Mouse (Mus musculus) heart, postnatal 10 days (tissue): Measurements from ENCODE around the gene Birc3. TPM values are rescaled to one million over a fixed set of nuclear protein-coding genes. Genes with fewer than 3 reads are reported as not detected.
A peak's percentile ranks its signal among the peaks of the same experiment; 100 is the strongest.
"Not testable (repeated sequence)": the region's sequence is repeated elsewhere in the genome, so short reads cannot be mapped to it uniquely, and the experiment has no call there.

Experiments
- DNase-seq, 2 experiments: peaks; one replicate each; pipeline ENCODE4 v3.0.0; 2021
- intact Hi-C: fragments of 180-260 bp; cut with DNase I; formaldehyde crosslinking; loops from one replicate; pipeline ENCODE4 v1.15.1; 2025
- total RNA-seq, 2 experiments: library from RNA; stranded (reverse); gene quantifications; 2 replicates each; pipeline ENCODE4 v1.2.3; 2021

The Birc3 gene
- total RNA-seq, 2 experiments from 2014 or later, result 8.5 to 12.0 TPM

DNA sequence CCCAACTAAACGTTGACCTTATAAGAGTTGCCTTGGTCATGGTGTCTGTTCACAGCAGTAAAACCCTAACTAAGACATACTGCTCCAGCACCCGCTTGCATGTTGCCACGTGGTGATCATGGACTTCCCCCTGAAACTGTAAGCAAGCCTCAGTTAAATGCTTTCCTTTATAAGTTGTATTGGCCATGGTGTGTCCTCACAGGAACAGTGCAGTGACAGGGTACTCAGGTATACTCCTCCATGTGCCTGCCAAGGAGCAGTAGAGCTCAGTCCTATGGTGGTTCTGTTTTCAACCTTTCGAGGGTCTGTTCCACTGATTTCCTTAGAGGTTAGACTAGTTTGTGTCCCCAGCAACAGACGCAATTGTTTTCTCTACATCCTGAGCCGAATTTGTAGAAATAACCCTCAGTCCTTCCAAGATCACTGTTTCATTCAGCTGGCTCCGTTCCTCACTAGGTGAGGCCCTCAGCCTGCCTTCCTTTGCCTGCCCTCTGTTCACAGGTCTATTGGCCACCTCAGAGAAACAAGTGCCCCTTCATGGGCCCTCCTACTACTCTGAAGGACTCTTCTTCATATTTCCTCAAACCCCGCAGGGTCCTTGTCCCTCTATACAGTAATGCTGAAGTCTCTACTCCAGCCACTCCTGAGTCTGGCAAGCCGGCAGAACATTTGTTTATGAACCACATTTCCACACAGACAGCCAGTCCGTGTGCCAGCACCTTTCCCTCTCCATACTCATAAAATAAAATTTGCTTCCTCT is 2.2 kb downstream of the Birc3 start:
- no peak for DNase-seq
- intact Hi-C loops, result no loop called here

DNA sequence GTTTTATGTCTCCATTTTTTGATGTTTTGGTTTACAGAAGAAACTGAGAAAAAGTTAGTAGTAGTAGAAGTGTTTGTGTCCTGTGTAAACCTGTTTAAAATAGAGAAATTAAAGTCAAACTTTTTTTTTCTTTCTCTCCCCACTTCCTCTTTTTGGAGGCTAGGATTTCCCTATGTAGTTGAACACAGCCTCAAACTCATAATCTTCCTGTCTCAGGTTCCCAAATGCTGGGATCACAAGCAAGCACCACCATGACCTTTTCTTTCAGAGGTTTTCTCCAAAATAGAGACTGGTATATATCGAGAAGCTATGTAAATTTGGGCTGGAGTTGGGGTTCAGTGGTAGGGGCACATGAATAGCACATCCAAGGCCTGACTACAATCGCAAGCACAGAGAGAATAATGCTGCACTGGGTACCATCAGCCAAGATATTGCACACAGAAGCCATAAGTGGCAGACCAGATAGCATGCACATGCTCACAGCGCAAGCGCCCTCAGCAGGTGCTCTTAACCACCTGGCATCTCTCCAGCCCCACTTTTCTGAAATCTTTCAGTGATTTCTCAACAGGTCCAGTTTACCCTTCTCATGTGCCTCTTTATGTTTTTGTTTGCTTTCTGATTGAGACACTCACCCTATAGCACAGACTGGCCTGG is 4.0 kb downstream of the Birc3 start:
- intact Hi-C loops, result no loop called here
- no peak for DNase-seq

DNA sequence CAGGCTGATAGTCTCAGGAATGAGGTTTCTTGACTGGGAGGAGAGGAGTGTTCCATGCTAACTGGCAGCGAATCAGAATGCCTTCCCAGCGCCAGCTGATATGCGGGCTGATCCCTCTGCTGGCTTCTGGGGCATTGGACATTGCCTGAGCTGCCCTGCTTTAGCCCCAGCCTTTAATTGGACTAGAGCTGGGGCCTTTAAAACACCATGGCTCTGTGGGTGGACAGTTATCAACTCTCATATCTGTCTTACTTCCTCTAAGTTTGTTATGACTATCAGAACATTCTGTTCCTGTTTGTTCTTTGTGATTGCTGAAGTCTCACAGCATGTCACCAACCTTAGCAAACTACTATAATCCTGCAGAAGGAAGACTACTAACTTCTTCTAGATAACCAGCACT is 5.0 kb downstream of the Birc3 start:
- DNase-seq, result no peak
- intact Hi-C loops, result no loop called here

DNA sequence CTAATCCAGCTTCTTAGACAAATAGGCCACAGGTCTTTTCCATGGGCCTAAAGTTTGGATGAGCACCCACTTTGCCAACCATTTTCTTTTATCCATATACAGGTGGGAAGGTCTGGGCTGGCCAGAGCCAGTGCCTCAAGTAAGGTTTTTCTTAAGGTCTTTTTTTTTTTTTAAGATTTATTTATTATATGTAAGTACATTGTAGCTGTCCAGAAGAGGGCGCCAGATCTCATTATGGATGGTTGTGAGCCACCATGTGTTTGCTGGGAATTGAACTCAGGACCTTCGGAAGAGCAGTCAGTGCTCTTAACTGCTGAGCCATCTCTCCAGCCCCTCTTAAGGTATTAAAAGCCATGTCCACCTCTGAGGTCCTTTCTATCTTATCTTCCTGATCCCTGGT is 6.0 kb downstream of the Birc3 start:
- intact Hi-C loops, DNase-seq: not testable (repeated sequence)

DNA sequence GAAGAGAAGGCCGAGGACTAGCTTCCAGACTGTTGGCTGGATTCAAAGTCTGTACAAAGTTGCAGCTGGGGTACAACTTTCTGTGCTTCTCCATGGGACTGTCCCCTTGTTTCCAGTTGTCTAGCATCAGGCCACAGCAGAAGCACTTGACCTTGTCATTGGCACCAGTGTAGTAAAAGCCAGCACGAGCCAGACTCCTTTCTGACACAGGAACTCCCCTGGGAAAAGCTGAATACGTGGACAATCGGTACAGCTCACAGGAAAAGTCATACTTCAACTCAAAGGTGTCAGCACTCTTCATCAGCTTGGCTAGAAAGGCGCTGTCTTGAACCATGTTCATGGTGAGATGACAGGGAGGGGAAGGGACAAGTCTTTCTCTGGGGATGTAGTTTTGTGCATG is 12.0 kb downstream of the Birc3 start:
- intact Hi-C loops, result no loop called here

DNA sequence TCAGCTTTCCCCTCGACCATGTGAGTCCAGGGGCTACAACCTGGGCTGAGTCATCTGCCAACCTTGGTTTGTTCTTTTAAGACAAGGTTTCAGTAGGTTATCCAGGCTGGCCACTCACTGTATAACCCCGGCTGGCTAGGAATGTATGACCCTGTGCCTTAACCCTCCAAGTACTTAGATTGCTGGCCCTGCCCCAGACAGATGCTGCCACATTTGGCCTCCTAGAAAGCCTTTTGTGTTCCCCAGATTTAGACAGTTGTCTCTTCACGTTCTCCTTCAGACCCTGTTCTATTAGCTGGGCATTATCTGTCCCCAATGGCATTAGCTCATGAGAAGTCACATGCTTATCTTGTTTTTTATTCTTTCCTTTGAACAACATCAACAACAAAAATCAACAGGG is 17.1 kb downstream of the Birc3 start:
- intact Hi-C loops, result loop anchor here (1.0 to 2.0 kb wide), 2 partner anchors 142 to 253 kb away; no protein-coding TSS in a partner anchor
- no peak for DNase-seq

More for the DNA sequence above, 12.0 kb downstream of the Birc3 start:
- DNase-seq, result no peak

DNA sequence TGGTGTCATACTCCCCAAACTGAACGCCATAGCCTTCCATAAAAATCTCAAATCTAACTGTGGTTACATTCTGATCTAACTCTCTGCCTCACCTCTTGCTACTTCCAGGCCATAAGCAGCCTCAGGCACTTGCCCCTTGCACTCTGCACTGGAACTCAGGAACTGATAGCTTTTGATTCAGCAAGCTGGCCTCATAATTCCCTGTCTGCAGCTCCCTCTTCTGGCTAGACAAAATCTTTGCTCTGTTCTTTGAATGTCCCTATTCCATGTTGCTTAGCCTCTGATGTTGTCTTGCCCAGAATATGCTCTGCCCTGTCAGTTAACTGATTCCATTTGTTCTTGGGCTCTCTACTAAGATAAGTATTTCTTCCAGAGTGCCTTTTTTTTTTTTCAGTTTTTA is 17.6 kb downstream of the Birc3 start:
- intact Hi-C loops, result loop anchor here (1.0 to 2.0 kb wide), 2 partner anchors 141 to 253 kb away; no protein-coding TSS in a partner anchor
- DNase-seq, result peak; percentile 61 to 67

DNA sequence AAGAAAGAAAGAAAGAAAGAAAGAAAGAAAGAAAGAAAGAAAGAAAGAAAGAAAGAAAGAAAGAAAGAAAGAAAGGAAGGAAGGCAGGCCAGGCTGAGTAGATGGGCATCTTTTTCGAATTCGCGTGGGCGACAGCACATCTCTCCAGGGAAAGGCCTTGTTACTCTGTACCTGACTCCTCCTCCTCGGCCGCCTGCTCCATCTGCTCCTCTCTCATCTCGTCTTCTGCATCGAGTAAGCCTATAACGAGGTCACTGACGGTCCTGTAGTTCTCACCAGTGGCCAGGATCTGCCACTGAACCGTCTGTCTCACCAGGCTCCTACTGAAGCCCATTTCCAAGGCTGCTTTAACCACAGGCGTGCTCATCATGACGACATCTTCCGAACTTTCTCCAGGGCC is 18.8 kb downstream of the Birc3 start:
- intact Hi-C loops, result loop anchor here (2.0 kb wide), 1 partner anchor 251 kb away; no protein-coding TSS in a partner anchor
- DNase-seq, result not testable (repeated sequence)

DNA sequence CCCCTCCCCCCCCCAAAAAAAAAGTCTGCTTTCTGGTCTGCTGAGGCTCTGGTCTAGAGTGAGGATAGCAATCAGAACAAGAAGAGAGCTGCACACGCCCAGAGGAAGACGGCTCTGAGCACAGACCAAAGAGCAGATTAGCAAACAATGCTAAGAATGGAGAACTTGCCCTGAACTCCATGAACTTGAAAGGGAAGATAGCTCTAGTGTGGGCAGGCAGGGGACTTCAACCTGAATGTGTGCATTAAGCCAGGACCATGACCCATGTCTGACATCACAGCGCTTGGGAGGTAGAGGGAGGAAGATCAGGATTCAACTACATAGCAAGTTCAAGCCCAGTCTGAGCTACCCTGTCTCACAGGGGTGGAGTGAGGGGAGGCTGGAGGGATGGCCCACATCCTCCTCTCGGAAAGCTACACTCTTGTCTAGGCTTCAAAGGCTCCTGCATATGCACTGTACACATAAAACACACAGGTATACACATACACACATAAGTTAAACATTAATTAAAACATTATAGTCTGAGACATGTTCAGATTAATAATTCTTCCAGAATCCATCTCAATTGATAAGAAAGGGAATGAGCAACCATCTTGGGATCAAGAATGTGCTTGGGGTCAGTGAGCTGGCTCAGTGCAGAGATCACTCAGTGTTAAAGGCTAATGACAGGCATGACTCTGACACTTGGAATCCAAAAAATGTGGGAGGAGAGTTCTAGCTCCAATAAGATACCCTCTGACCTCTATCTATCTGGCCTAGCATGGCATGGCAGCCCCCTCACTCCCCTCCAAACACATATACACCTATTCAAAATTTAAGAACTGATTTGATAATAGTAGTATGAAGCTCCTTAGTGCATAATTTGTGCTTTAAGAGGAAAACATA is 20.4 kb downstream of the Birc3 start:
- DNase-seq, result no peak
- intact Hi-C loops, result no loop called here

DNA sequence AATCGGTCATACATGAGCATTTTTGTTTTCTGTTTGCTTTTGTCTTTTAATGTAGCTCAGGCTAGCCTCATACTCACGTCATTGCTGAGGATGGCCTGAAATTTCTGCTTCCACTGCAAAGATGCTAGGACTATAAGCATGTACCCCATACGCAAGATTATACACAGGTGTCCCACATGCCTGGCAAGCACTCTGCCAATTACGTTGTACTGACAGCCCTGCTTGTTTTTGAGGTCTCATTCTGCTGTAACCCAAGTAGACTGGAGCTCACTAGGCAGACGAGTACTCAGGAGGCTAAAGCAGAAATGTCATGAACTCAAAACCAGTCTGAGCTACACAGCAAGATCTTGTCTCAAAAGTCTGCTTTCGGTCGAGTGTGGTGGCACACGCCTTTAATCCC is 21.1 kb downstream of the Birc3 start:
- intact Hi-C loops, result no loop called here
- no peak for DNase-seq

DNA sequence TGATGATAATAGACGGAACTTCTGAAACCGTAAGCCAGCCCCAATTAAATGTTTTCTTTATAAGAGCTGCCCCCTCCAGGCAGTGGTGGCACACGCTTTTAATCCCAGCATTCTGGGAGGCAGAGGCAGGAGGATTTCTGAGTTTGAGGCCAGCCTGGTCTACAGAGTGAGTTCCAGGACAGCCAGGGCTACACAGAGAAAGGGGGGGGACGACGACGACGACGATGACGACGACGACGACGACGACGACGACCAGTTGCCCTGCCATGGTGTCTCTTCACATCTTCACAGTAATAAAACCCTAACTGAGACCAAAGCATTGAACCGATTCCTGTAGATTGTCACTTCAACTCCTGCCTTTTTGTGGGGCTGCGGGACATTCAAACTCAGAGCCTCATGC is 24.8 kb downstream of the Birc3 start:
- no peak for DNase-seq
- intact Hi-C loops, result no loop called here

DNA sequence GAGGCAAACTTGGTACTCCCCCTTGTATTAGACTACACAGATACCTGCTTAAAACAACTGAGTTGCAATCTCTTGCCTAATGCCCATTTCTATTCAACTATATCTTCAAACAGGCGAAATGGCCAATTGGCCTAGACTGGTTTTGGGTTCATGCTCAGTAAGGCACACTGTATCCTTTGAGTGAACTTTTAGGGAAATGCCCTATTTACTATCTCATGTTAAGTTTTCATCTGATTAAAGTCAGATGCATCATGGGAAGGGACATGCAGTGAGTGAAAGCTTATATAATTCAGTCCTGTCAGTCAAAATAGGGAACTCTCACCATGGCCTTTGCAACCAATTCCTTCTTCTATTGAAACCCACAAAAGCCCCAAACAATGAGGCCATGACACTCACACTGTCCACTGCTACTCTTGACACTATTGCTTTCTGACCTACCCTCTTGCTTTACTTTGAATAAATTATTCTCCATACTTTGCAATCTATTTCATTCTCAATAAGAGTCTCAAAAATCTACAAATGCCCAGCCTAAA is 26.3 kb downstream of the Birc3 start:
- intact Hi-C loops, result no loop called here
- DNase-seq, result no peak

DNA sequence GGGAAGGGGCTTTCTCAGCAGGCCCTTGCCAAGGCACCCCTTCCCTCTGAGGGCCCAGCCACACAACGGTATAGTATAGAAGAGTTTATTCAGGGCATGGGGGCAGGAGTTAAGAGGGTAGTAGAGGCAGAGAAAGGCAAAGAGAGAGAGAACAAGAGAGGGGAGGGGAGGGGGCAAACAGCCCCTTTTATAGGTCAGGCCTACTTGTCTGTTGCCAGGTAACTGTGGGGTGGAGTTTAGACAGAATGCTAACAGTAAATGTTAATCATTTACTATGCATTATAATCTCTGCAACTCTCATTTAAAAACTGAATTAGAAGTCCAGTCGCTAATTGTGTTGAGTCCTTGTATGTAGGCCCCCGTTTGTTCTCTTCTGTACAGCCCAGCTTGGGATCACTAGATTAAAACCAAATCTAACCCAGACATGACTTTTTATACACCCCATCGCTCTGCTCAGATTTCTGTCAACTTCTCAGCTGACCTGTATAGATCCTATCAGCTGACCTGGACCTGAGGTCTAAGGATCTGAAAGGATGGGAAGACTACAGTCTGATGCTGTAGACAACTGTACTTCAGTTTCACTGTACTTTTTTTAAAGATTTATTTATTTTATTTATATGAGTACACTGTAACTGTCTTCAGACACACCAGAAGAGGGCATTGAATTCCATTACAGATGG is 27.6 kb downstream of the Birc3 start:
- DNase-seq, result no peak
- intact Hi-C loops, result no loop called here

DNA sequence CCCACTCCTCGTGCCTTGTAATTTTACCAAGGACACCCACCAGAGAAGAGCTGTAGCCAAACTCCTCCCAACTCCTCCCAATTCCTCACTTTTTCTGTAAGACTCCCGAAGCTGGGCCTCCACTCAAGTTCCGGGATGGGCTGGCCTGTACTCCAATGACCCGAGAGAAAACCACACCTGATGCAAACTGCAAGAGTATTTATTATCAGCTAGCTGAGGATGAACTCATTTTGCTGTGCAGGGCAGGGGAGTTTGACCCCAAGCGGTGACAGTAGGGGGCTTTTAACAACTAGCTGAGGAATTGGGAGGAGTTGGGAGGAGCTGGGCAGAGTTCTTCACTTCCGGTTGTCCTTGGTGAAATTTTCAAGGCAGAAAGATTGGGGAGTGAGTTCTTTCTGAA is 31.8 kb downstream of the Birc3 start:
- intact Hi-C loops, result no loop called here
- no peak for DNase-seq

DNA sequence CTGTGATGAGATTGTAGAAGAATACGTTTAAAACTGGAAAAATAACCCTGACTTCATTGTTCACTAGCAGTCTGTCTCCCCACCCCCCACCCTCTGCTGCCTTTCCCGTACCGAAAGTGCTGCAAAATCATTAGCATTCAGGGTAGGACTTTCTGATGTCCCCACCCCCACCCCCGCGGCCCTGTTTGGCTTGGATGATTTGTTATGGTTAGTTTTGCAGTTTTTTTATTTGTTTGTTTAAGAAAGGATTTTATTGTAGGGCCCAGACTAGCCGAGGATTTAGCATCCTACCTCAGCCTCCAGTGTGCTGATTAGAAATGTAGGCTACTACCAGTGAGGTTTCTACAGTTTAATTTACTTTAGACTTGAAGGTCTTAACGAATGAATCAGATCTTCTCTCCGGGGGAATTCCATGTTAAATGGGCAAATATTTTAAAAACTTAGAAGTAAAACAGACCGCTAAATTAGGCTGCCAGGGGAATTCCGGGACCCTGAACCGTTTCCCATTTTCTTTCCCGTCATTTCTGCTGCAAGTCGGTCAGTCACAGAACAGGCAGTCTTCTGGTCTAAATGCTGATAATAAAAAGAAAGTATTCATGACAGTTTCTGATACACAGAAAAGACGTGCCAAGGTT is 35.1 kb downstream of the Birc3 start:
- peak; percentile 9 to 25 for DNase-seq
- intact Hi-C loops, result loop anchor here (1.0 to 5.0 kb wide), 3 partner anchors 35 to 164 kb away; partner anchors contain the start of genes Birc3, Tmem123 and Yap1

DNA sequence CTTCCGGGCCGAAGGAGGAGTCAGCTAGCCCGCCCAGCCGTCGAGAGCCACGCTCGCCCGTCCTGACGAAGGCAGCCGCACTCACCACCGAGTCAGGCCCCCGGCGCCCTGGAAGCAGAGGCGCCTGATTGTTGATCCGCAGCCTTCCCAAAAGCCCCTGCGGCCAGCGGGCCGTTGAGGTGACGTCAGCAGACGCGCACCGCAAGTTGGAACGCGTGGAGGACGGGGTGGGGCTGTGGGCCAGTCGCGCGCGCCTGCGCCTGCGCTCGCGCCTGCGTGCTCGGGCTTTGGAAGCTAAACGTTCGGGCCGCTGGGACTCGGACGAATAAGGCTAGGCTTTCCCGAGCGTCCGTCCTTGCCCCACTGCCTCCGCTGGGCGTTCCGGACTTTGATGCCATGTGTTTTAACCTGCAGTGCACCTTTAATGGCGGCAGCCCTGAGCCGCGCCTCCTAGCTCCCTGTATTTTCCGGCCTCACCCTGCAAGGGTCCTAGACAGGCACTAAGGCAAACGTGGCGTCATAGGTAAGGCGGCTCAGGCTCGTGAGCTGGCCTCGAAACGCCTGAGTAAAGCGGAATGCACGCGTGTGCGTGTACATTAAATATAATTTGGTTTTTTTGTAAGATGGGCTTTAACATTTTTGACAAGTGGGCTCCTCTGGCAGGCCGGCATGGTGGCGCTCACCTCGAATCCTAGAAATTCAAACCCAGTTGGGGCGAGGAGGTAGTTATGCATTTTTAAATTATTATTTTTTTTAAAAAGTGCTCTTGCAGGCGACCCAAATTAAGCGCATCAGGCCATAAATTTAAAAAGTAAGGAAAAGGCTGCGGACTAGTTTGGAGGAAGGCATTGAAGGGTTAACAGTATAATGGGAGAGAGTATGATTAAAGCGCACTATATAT is 35.8 kb downstream of the Birc3 start, which contains the start of gene Birc2:
TSS of gene Birc2 (minus strand) at position 160 of the 901 bp plus-strand sequence.
- DNase-seq, result peak; percentile 97
- intact Hi-C loops, result loop anchor here (1.0 to 5.0 kb wide), 3 partner anchors 36 to 165 kb away; partner anchors contain the start of genes Birc3, Tmem123 and Yap1

DNA sequence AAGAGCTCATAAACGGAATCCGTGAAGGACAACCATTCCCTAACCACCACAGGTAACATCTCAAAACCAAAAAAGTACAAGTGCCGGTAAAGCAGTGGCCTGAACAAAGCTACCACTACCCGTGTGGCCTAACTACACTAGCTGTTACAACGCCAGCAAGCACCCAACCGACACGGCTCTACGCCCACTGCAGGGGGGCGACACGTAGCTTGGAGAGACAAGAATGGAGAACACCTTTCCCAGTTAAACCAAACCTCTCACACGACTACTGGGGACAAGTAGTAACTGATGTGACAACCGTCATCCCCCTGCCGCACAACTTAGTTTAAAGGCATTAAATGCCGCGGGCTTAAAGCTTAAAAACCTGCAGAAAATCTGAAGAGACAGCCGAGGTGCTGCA is 36.7 kb downstream of the Birc3 start:
- intact Hi-C loops, result loop anchor here (2.0 to 5.0 kb wide), 2 partner anchors 36 to 166 kb away; partner anchors contain the start of genes Birc3 and Yap1
- peak; percentile 63 to 64 for DNase-seq

DNA sequence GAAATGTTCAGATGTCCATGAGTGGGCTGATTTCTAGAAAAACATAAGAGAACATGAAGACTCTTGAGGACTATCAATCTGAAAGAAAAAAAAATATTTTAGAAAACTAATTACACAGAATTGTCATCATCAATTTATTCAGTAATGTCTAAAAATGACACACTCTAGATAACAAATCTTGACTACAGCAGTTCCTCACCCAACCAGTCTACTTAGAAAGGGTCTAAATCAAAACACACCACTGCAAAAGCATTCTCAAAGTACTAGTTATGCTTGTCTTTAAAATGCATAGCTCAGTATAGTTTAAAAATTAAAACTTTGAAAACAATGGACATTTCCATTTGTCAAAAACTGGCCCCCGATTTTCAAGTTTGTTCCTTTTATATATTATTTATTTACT is 37.7 kb downstream of the Birc3 start:
- intact Hi-C loops, result loop anchor here (5.0 kb wide), 1 partner anchor 167 kb away; the partner anchor contains the start of gene Yap1
- DNase-seq, result no peak
